Mouse (Mus musculus): ENCODE data around the gene Dmtf1.

The Dmtf1 gene

GRCm38 (mm10) chr5:9107296-9108089, 54.1 kb downstream of the Dmtf1 start:
- DNase-seq (ENCODE audit: low spot score in 2 of 2), result no peak

DNA sequence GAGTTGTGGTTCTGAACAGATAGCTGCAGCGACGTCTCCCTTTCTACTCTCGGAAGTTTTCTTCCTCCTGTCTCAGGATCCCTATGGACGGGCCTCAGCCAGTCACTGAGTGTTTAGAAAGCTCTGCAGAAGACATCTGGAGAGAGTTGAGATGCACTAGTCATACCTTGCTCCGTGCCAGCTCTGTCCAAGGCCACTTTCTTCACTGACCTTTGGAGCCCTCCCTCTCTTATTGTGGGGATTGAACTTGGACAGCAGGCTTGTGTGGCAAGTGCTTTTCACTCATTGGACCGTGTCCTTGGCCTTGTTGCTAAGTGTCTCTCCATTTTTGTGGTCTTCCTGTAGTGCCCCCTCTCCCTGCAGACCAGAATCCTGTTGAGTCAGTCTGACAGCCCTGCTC, 54.8 kb downstream of the Dmtf1 start:
- no peak for DNase-seq (ENCODE audit: low spot score in 2 of 2)

DNA sequence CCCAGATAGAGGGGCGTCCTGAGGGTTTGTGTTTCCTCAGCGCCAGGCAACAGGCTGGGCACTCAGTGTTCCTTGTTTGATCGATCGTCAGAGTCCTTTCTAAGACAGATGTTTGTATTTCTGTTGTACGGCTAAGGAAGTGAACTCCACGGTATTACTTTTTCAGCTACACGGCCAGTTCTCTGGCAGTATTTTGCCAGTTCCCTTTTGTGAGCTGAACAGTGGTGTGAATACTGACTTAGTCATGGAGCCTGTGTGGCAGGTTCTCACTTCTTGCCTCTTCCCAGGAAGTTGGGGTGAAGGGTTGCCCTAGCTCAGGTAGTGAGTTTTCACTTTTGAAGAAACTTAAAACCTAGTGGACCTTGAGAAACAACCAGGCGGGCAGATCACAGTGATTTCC, 57.6 kb downstream of the Dmtf1 start:
- no peak for DNase-seq (ENCODE audit: low spot score in 2 of 2)

- DNase-seq (ENCODE audit: low spot score in 2 of 2), result no peak
These were observed 58.9 kb downstream of the Dmtf1 start for GRCm38 (mm10) chr5:9102696-9103095.

DNA sequence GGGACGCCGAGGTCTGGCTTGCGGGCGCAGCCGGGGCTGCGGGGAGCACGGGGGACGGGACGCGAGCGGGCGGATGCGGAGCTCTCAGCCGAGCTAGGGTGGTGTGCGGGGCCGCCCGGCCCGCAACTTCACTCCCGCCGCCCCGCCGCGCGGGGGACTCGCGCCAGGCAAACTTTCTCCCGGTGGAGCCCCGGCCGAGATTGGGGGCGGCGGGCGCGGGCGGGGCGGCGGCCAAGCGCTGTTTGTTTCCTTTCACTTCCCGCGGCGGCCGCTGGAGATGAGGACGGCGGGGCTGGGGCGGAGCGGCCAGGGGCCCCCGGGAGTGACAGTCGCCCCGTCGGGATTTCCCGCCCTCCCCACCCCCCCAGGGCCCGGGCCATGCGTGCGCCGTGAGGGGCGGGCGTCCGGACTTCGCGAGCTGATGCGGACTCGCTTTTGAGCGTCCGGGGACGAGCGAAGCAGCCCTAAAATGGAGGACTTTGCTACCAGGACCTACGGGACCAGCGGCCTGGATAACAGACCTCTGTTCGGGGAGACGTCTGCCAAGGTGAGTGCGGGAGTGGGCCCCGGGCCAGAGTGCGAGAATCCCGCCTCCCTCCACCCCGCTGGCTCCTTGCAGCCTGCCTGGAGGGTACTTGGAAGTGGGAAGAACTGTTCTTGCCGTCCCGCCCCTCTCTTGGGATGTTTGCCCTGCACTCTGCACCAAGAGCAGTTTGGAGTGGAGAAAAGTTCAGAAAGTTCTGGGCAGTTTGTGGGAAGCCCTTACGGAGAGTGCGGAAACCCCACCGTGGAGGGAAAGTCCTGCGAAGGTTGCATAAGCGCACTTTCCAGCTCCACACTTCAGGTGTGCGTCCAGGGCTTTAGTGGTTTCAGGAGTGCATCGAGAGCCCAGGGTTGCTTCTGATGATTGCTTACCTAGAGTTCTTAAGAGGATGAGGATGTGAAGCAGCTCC, 60.5 kb downstream of the Dmtf1 start:
- peak; percentile 17 to 28 for DNase-seq (ENCODE audit: low spot score in 2 of 2)

GRCm38 (mm10) chr5:9100207-9100848, 61.2 kb downstream of the Dmtf1 start, which contains the start of gene Tmem243:
TSS of gene Tmem243 (plus strand) at chr5:9100668.
- DNase-seq (ENCODE audit: low spot score in 2 of 2), result peak; percentile 60 to 68

- DNase-seq (ENCODE audit: low spot score in 2 of 2), result no peak
These were observed 68.1 kb downstream of the Dmtf1 start for GRCm38 (mm10) chr5:9093490-9093889.

- no peak for DNase-seq (ENCODE audit: low spot score in 2 of 2)
These were observed 68.9 kb downstream of the Dmtf1 start for GRCm38 (mm10) chr5:9092716-9093115.

- no peak for DNase-seq (ENCODE audit: low spot score in 2 of 2)
These were observed 71.0 kb downstream of the Dmtf1 start for GRCm38 (mm10) chr5:9090493-9091106.

- peak in 1 of 2 experiments; percentile 12 for DNase-seq (ENCODE audit: low spot score in 2 of 2)
These were observed 74.5 kb downstream of the Dmtf1 start for GRCm38 (mm10) chr5:9086924-9087719.

DNA sequence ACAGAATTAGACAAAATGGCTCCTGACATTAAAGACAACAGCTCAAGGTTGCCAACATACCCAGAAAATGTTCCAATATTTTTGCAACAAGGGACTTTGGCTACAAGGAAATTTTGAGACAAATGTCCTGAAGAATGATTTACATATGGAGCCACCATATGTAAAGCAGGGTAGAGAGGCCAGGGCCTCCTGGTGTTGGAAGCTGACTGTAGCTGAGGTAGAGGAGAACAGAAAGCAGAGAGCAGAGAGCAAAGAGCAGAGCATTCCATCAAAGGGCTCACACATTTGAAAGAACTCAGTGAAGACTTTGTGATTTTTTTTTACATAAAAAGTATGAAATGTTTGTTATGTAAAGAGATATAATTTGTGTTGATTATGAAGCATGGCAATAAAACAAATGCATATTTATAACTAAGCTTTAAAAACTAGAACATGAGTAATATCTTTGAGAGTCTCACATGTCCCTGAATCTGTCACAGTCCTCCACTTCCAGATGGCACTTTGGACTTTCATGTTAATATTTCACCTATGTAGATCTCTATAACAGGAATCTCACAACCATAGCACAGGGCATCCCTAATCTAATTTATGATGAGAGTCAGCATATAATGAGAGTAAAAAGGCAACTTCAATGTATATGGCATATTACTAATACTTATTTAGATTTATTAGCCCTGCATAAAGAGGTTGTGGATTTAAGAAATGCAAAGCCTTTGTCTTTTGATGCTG, 81.6 kb downstream of the Dmtf1 start:
- no peak for DNase-seq (ENCODE audit: low spot score in 2 of 2)

DNA sequence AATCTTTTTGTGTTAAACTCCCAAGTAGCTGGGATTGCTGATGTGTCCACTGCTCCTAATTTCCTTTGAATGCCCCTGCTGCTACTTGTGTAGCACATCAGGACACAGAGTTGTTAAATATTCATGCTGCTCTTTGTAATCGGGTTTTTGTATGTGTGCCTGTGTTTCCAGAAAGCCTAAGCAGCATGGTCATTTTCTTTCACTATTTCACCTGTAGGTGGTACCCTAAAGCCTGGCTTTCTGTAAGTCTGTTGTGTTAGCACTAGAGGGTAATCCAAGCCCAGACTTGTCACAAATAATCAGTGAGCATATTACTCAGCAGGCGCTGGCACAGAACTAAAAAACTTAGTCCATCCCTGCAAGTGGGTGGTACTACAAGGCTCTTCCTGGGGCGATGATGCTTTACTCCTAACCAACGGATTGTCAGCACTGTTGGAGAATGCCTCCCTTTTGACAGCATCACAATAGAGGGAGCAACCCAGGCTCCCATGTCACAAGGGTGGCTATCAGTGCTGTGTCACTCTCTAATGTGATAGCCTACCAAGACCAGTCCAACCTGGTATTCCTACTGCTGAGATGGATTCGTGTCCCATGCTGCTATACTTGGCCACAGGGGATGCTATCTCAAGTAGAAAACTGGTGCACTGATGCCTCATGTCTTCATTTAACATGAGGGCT, 88.3 kb downstream of the Dmtf1 start:
- DNase-seq (ENCODE audit: low spot score in 2 of 2), result no peak

DNA sequence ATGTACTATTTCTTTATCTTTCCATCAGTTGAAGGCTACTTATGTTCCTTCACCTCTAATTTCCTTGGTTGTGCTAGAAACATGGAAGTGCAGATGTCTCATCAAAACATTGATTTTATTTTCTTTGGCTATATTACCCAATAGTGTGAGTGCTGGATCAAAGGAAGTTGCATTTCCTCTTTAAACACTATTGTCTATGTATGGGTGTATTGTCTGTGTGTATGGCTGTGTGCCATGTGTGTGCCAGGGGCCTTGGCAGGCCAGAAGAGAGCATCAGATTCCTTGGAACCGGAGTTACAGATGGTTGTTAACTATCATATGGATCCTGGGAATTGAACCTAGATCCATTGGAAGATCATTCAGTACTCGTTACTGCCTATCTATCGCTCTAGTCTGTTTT, 90.2 kb downstream of the Dmtf1 start:
- DNase-seq (ENCODE audit: low spot score in 2 of 2), result no peak

DNA sequence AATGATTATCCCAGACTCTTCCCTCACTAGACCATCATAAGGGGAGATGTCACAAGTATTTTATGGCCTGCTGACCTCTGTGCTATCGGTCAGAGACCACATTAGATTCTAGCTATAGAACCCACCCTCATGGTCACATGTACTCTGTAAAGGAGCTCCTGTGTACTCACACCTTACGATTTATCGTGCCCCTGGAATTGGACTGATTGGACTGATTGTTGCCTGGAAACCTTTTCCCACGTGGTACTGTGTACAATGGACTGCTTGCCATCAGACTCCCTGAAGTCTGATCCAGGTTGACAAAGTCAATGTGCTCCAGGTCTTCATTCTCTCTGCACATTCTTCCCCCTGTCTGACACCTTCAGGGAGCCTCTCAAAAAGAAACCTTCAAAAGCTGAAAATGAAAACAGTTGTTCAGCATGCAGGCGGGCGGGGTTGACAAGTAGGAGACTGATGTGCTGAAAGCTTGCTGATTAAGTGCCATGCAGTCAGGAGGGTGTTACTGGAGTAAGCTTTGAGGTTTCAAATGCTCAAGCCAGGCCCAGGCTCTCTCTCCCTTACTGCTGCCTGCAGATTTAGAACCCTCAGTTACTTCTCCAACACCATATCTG, 91.9 kb downstream of the Dmtf1 start:
- no peak for DNase-seq (ENCODE audit: low spot score in 2 of 2)

DNA sequence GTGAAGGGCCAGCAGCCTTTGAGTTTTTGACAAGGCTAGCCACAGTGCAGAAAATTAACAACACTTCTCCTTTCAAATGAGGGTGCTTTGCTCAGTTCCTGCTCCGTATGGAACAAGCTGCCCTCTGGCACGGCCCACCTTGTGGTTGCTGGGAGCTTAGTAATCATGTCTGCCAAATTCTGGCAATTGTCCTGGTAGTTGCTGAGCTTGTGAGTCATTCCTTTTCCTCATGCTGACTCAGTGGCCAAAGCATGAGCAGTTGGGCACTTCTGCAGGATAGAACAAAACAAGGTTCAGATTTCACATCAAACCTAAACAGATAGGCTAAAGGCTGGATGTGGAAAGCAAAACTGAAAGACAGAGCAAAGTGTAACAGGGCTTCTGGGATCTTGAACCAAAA, 92.7 kb downstream of the Dmtf1 start:
- DNase-seq (ENCODE audit: low spot score in 2 of 2), result no peak
